Mouse (Mus musculus) heart, postnatal 0 days (tissue): ENCODE data around the gene Zfp281.

Experiments
- CTCF ChIP-seq: IDR thresholded peaks from 2 replicates; pipeline ENCODE4 v1.5.1; 2016; ENCODE audit warnings: antibody characterized with exemption, control low read depth, low read depth
- EP300 ChIP-seq: IDR thresholded peaks from 2 replicates; pipeline ENCODE4 v1.6.1; 2016; ENCODE audit warnings: antibody characterized with exemption, low read depth

DNA sequence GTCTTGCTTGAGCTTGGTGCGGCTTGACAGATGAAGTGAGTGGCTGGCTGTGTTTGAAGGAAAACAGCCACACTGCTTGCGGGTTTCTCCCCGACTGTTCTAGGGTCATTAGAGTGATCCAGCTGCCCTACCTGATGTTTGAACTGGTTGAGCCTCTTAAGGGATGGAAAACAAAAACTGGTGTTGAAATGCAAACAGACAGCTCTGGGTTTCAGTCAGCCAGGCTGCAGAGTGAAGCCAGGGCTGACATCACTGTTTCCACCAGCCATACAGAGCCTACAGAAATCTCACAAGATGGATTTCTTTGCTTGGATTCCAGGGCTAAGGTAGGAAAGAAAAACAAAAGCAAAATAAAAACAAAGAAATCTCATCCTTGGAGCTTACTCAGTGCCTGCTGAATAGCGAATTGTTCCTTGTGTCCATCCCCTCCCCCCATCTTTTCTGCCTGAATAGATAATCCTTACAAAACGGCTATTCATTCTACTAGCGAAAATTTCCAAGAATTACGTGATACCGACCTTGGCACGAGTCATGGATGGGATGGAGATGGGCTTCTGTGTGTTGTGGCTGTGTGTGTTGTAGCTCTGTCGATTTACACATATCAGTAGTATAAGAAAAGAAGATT lies 37.4 kb downstream of the Zfp281 start:
- TF ChIP-seq CTCF (no peak), EP300 (no peak)
